Mouse (Mus musculus): ENCODE measurements around the gene Ostm1. TPM values are rescaled to one million over a fixed set of nuclear protein-coding genes. Genes with fewer than 3 reads are reported as not detected.

Ostm1 gene
- polyA plus RNA-seq (2015; fragmentation: Nextera tagmentation; extraction: Ambion mirVana) = 19.2 and 19.5 TPM in 2 replicates

DNA sequence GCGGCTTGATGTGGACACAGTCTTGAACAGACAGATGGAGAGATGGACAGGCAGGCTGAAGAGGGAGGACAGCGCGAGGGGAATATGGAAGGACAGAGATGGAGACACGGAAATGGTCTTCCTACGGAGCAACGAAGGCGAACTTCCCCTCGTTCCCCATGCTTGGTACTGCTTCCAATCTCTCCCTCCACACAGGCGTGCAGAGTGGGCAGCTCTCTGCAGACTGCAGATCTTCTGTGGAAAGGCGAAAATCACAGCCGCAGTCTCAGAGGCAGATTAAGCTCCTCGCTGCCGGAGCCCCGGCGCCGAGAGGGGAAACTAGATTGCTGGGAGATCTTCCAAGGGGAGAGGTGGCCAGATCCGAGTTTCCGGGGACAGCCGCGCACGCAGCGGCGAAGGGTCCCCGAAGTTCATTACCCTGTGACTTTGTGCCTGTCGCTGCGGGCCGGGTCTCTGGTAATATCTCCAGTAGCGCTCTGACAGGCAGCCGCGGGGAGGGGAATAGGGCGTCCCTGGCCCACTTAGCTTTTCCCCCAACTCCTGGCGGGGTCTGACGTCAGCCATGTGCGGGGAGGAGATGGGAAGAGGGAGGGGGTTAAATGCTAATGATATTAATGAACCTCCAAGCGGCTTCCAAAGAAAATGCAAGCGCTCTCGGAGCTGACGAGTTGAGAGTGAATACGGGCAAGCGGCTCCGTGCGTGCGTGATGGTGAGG is at the start of gene Ostm1, which contains the start of gene Nr2e1:
Ostm1 (plus strand) TSS at position 666 of the 716 bp plus-strand sequence.
Nr2e1 (minus strand) TSS at position 476 of the 716 bp plus-strand sequence.
- ATAC-seq (ENCODE audit: extremely low read depth, insufficient number of reproducible peaks, low FRiP score, low TSS enrichment) = no peak
- under 1% methylated on average over 43 of the region's 43 CpGs for WGBS
- Histone ChIP-seq H3K4me3 (peak within 1 kb of the TSS; percentile 47), H3K27me3 (replicated peaks) (peaks cover 100% of the 10 kb centered on the region), H3K4me2 (peak within 1 kb of the TSS; percentile 65), H3K9ac (no peak within 1 kb of the TSS), H3K27ac (replicated peaks) (no peak within 1 kb of the TSS), H3K9me3 (no peaks in the 10 kb centered on the region), H3K4me1 (peaks cover 46% of the 10 kb centered on the region), H3K36me3 (no peaks in the 10 kb centered on the region)

DNA sequence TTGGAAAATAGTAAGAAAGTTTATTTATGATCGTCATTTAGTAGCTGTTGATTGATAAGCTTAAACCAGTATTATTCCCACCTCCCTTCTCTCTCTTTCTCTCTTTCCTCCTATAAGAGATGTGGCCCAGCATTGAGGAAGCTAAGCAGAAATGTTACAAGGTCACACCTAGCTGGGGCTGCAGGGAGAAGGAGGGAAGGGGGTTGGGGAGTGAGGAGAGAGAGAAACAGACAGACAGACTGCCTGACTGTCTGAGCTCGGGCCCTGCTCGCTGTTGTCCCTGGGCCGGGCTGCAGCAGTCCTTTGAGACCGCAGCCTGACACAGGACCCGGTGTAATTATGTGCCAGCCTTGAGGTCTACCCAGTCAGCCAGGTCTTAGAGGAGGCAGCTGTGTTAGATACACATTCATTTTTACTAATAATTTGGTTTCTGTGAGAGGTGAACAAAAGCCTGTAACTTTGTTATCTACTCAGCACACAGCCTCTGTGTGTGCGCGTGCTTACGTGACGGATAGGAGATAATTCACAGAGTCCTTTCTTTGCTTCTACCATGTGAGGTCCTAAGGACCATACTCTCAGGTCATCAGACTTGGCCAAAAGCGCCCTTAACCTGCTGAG is 49.7 kb upstream of the Ostm1 start:
- no peak overlapping the region for H3K4me3 ChIP-seq
- no peaks in the 10 kb centered on the region for H3K27me3 ChIP-seq (replicated peaks)
- ATAC-seq (ENCODE audit: extremely low read depth, insufficient number of reproducible peaks, low FRiP score, low TSS enrichment) = no peak
- peak overlapping the region; percentile 31; the same call in 1 of the 2 replicates for H3K4me2 ChIP-seq
- peaks cover 75% of the 10 kb centered on the region for H3K36me3 ChIP-seq
- H3K4me1 ChIP-seq = peaks cover 30% of the 10 kb centered on the region
- H3K9me3 ChIP-seq = no peaks in the 10 kb centered on the region
- no peak overlapping the region; the same call in 1 of the 2 replicates for H3K27ac ChIP-seq (replicated peaks)
- no peak overlapping the region for H3K9ac ChIP-seq
- WGBS = 75% methylated on average over 11 of the region's 11 CpGs

DNA sequence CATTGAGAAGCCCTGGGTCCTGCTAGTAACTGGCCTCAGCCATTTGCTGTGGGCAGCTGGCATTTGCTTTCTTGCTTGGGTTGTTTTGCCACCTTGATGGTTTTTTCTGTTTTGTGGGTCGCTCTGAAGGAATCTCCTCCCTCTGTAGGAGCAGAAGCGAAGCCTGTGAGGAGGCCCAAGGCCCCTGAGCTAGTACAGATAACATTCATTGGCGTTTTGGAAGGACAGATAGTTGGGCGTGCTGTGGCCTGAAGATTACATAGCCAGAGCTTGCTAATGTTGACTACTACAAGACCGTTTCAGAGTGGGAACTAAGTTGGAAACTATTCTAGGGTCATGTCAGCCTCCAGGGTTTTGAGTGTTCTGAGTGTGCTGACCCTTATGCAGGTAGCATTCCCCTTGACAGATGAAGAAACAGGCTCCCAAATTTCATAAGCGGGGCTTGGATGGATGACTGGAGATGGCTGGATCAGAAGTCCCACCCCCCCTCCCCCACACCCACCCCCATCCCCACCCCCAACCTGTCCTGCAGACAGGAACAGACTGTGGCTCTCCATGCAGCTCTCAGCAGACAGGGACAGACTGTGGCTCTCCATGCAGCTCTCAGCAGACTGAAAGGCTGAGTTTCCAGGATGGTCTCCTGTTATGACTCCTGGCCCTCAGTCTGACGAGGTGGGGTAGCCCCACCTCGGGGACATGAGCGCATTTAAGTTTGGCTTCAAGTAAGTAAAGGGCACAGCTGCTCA is 45.9 kb upstream of the Ostm1 start:
- no peak overlapping the region for H3K4me3 ChIP-seq
- H3K4me2 ChIP-seq = peak overlapping the region; percentile 4; the same call in 1 of the 2 replicates
- H3K9ac ChIP-seq = 0 out of 2 replicates have a peak overlapping the region, but pooled peaks have one; percentile 42
- WGBS = 42% methylated on average over 9 of the region's 9 CpGs
- H3K27ac ChIP-seq (replicated peaks) = peak overlapping the region; percentile 2; the same call in 1 of the 2 replicates
- no peaks in the 10 kb centered on the region for H3K27me3 ChIP-seq (replicated peaks)
- no peak for ATAC-seq (ENCODE audit: extremely low read depth, insufficient number of reproducible peaks, low FRiP score, low TSS enrichment)
- no peaks in the 10 kb centered on the region for H3K9me3 ChIP-seq
- H3K4me1 ChIP-seq = peaks cover 38% of the 10 kb centered on the region
- peaks cover 46% of the 10 kb centered on the region for H3K36me3 ChIP-seq

DNA sequence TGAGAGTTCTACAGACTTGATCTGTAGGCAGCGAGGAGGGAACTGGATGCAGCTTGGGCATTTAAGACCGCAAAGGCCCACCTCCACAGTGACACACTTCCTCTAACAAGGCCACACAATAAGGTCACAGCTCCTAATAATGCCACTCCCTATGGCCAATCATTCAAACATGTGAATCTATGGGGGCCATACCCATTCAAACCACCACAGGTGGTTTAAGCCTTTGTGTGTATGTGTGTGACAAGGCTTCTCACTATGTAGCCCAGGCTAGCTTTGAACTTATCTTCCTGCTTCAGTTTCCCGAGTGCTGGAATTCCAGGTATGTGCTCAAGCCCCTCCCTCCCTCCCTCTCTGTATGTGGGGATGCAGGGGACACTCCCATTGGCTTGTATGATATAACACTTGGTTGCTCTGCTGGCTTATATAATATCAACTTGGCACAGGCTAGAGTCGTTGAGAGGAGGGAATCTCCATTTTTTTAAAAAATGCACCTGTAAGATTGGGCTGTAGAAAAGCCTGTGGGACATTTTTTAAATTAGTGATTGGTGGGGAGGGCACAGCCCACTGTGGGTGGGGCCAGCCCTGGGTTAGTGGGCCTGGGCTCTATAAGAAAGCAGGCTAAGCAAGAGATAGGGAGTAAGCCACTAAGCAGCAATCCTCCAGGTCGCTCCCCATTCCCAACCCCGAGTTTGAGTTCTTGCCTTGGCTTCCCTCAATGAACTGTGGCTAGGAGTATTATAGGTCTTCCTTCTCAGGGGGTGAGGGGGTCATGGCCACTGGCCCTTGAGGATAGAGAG is 37.7 kb upstream of the Ostm1 start:
- no peak for ATAC-seq (ENCODE audit: extremely low read depth, insufficient number of reproducible peaks, low FRiP score, low TSS enrichment)
- no peak overlapping the region for H3K4me3 ChIP-seq
- no peak overlapping the region for H3K9ac ChIP-seq
- H3K4me2 ChIP-seq = no peak overlapping the region
- H3K27ac ChIP-seq (replicated peaks) = no peak overlapping the region
- H3K36me3 ChIP-seq = no peaks in the 10 kb centered on the region
- no peaks in the 10 kb centered on the region for H3K4me1 ChIP-seq
- no peaks in the 10 kb centered on the region; the same call in 1 of the 2 replicates for H3K27me3 ChIP-seq (replicated peaks)
- H3K9me3 ChIP-seq = no peaks in the 10 kb centered on the region
- 67% methylated on average over 6 of the region's 6 CpGs for WGBS

DNA sequence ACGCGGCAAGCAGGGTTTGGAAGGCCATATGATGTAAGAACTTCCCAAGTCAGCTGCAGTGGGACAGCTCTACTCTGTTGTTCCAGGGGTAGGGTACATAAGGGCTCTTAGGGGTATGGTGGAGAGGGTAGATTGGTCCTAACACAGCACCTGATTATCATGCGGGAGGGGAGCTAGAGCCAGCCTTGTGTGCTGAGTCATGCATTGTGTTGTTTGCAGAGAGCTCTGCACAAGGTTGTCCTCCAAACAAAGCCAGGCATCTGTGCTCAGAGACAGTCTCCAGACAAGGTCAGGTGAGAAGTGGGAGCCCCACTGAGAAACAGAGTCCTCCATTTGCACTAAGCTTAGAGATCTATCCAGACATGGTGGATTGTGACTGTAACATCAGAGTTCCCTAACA is 37.1 kb upstream of the Ostm1 start:
- Histone ChIP-seq H3K9me3 (no peaks in the 10 kb centered on the region), H3K9ac (no peak overlapping the region), H3K36me3 (no peaks in the 10 kb centered on the region), H3K27me3 (replicated peaks) (no peaks in the 10 kb centered on the region; the same call in 1 of the 2 replicates), H3K4me1 (no peaks in the 10 kb centered on the region), H3K27ac (replicated peaks) (no peak overlapping the region), H3K4me3 (no peak overlapping the region), H3K4me2 (no peak overlapping the region)
- 86% methylated on average over 3 of the region's 3 CpGs for WGBS
- peak; percentile 83; the same call in 1 of the 2 replicates for ATAC-seq (ENCODE audit: extremely low read depth, insufficient number of reproducible peaks, low FRiP score, low TSS enrichment)

DNA sequence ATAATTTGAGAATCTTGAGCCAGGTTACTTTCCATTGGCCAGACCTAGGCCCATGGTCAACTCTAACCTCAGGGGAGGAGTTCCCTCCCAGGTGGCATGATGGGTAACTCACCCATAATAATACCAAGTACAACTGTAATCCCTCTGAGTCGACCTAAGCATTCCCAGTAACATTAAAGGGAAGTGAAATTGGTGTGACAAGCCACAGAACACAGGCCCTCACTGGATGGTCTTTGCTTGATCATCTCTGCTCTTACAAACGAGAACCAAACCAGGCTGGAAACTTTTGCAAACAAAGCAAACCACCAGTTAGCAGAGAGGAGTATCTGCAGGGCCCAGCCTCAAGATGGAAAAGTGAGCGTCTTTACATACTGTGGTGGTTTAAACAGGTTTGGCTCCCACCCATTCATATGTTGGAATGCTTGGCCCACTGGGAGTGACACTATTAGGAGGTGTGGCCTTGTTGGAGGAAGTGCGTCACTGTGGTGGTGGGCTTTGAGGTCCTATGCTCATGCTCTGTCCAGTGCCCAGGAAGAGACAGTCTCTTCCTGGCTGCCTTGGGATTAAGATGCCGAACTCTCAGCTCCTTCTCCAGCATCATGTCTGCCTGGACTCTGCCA is 23.9 kb upstream of the Ostm1 start:
- ATAC-seq (ENCODE audit: extremely low read depth, insufficient number of reproducible peaks, low FRiP score, low TSS enrichment) = no peak
- no peak overlapping the region for H3K4me3 ChIP-seq
- H3K36me3 ChIP-seq = no peaks in the 10 kb centered on the region
- no peak overlapping the region for H3K27ac ChIP-seq (replicated peaks)
- 64% methylated on average over 5 of the region's 5 CpGs for WGBS
- H3K9ac ChIP-seq = no peak overlapping the region
- peaks cover 42% of the 10 kb centered on the region for H3K27me3 ChIP-seq (replicated peaks)
- H3K4me1 ChIP-seq = no peaks in the 10 kb centered on the region
- no peaks in the 10 kb centered on the region for H3K9me3 ChIP-seq
- H3K4me2 ChIP-seq = no peak overlapping the region

DNA sequence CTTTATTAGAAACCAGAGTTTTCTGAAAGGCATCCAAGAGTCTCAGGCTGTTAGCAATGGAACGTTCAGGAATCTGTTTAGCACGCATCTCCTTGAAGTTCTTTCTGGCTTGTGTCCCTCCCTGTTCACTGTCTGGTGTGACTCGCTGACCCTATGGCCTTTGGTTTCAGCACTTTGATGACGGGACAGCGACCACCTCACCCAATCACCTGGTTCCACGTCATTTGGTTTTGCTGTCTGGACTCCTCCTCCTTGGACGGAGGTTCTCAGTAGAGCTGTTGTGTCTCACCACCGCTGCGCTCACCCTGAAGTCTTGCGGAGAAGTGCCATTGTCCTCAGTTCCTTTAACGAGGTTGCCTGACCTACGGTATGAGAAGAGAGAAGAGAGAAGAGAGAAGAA is 21.4 kb upstream of the Ostm1 start:
- H3K9me3 ChIP-seq = no peaks in the 10 kb centered on the region
- WGBS = 3% methylated on average over 12 of the region's 12 CpGs
- H3K36me3 ChIP-seq = no peaks in the 10 kb centered on the region
- H3K27me3 ChIP-seq (replicated peaks) = peaks cover 67% of the 10 kb centered on the region
- H3K27ac ChIP-seq (replicated peaks) = no peak overlapping the region
- no peak for ATAC-seq (ENCODE audit: extremely low read depth, insufficient number of reproducible peaks, low FRiP score, low TSS enrichment)
- H3K4me3 ChIP-seq = no peak overlapping the region
- H3K9ac ChIP-seq = no peak overlapping the region
- no peaks in the 10 kb centered on the region for H3K4me1 ChIP-seq
- peak overlapping the region; percentile 20; the same call in 1 of the 2 replicates for H3K4me2 ChIP-seq

DNA sequence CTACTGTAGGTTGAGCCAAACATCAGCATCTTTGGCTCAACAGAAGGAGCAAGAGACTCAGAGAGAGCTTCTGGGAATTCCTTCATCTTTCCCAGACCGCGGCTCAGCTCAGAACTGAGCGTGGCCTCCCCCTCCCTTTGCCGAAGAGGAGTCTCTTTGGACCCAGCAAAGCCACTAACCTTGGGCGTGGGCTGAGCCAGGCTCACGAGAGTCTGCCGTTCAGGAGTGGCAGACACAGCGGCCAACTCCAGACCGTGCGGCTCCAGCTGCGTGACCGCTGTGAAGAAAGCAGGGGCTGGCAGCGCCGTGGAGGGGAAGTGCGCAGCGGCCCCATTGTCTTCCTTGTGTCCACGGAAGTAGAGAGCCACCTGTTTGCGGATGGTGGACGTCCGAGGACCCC is 11.1 kb upstream of the Ostm1 start:
- no peaks in the 10 kb centered on the region for H3K9me3 ChIP-seq
- H3K9ac ChIP-seq = no peak overlapping the region
- peak overlapping the region; percentile 35; the same call in 1 of the 2 replicates for H3K4me2 ChIP-seq
- peaks cover 98% of the 10 kb centered on the region for H3K27me3 ChIP-seq (replicated peaks)
- no peaks in the 10 kb centered on the region for H3K36me3 ChIP-seq
- 0 out of 2 replicates have a peak, but pooled peaks cover 4% of the 10 kb centered on the region for H3K4me1 ChIP-seq
- no peak for ATAC-seq (ENCODE audit: extremely low read depth, insufficient number of reproducible peaks, low FRiP score, low TSS enrichment)
- 5% methylated on average over 20 of the region's 20 CpGs for WGBS
- H3K4me3 ChIP-seq = peak overlapping the region; percentile 6; the same call in 1 of the 2 replicates
- no peak overlapping the region for H3K27ac ChIP-seq (replicated peaks)

DNA sequence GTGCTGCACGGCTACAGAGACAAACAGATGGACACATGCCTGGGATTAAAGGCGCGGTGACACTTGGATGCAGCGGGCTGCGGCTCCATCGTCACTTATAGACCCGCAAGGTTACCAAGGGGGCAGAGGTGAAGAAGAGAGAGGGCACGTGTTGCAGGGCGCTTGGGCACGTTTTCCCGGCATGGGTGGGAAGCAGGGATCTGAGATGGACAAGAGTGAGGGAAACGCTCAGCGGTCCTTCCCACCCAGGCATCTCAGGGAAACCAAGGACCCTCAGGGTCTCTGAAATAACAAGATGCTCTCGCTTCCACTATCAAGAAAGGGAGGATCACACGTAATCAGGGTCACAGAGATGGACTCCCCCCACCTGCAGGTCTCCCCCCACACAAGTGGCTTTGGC is 10.7 kb upstream of the Ostm1 start:
- no peaks in the 10 kb centered on the region for H3K36me3 ChIP-seq
- no peak overlapping the region for H3K27ac ChIP-seq (replicated peaks)
- no peaks in the 10 kb centered on the region for H3K9me3 ChIP-seq
- peaks cover 99% of the 10 kb centered on the region for H3K27me3 ChIP-seq (replicated peaks)
- H3K4me2 ChIP-seq = peak overlapping the region; percentile 35; the same call in 1 of the 2 replicates
- H3K4me1 ChIP-seq = 0 out of 2 replicates have a peak, but pooled peaks cover 4% of the 10 kb centered on the region
- 5% methylated on average over 15 of the region's 15 CpGs for WGBS
- no peak for ATAC-seq (ENCODE audit: extremely low read depth, insufficient number of reproducible peaks, low FRiP score, low TSS enrichment)
- H3K4me3 ChIP-seq = peak overlapping the region; percentile 6; the same call in 1 of the 2 replicates
- no peak overlapping the region for H3K9ac ChIP-seq

DNA sequence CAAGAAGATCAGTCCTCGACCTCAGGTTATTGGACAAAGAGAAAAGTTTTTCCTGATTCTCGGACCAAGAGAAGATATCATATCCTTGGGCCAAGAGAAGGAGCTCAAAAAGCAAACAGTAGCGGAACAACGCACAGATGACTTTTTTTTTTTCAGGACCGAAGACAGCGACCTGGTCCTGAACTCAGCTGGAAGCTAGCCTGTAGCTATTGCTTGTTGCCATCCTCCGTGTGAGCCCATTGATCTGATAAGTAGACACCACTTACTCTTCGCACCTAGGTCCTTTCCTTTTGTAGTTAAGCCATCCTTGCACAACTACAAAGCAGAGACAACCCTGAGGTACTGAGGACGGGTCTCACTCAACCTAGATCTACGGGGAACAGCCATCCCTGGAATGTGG is 9.0 kb upstream of the Ostm1 start:
- H3K4me2 ChIP-seq = no peak overlapping the region
- H3K9me3 ChIP-seq = no peaks in the 10 kb centered on the region
- H3K27ac ChIP-seq (replicated peaks) = no peak overlapping the region
- H3K4me3 ChIP-seq = no peak overlapping the region
- ATAC-seq (ENCODE audit: extremely low read depth, insufficient number of reproducible peaks, low FRiP score, low TSS enrichment) = no peak
- peaks cover 100% of the 10 kb centered on the region for H3K27me3 ChIP-seq (replicated peaks)
- no peak overlapping the region for H3K9ac ChIP-seq
- H3K36me3 ChIP-seq = no peaks in the 10 kb centered on the region
- 3% methylated on average over 10 of the region's 10 CpGs for WGBS
- peaks cover 12% of the 10 kb centered on the region for H3K4me1 ChIP-seq
